9 mouse cellular contexts compared by ENCODE assay signal in the genomic region with DNA sequence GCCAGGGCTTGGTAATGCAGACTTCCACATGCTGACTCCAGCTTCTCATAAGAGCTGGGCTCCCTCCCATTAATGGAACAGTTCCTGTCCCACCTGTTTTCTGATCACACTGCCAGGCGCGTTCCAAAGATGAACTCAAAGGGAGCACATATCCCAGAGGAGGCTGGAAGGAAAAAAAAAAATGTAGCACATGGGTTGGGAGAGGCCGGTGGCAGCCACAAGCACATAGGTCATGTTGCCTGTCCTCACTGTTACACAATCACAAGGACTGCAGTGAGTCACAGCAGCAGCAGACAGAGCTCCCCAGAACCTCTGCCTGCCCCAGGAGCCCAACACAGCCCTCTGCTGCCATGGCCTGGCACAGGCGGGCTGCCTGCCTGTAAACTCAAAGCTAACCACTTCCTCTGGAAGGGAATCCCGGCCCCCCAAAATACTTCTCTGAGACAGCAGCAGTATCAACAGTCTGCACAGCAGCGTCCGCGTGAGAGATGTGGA.
DNase-seq lines count a peak whose midpoint lies in the region; ATAC-seq lines count a peak whose summit lies in the region.
"Had no signal": no experiment of that assay in that cellular context is flagged by ENCODE, and none has a peak within 500 bp of the region (broad histone marks: within the 10 kb centered on the region; RNA-seq: fewer than 3 reads in every experiment).

No protein-coding gene starts in this region.

- no peak overlapping the region for H3K9ac ChIP-seq in embryonic facial prominence, embryonic 15.5 days
- no peak overlapping the region for H3K9ac ChIP-seq in midbrain, embryonic 15.5 days
- H3K9ac ChIP-seq in kidney, embryonic 14.5 days (ENCODE audit: low read depth, low read length): no peak overlapping the region
- H3K9ac ChIP-seq: neural tube, embryonic 13.5 days had no signal

- no peaks in the 10 kb centered on the region for H3K27me3 ChIP-seq in embryonic facial prominence, embryonic 15.5 days
- no peaks in the 10 kb centered on the region for H3K27me3 ChIP-seq in midbrain, embryonic 15.5 days (replicated peaks)
- no peaks in the 10 kb centered on the region for H3K27me3 ChIP-seq in kidney, embryonic 14.5 days (ENCODE audit: control insufficient read depth, insufficient read depth, low read length)
- H3K27me3 ChIP-seq: neural tube, embryonic 13.5 days had no signal

- H3K36me3 ChIP-seq in embryonic facial prominence, embryonic 15.5 days: no peaks in the 10 kb centered on the region
- no peaks in the 10 kb centered on the region for H3K36me3 ChIP-seq in macrophage (ENCODE audit: inconsistent target)
- H3K36me3 ChIP-seq in midbrain, embryonic 15.5 days (replicated peaks): no peaks in the 10 kb centered on the region
- H3K36me3 ChIP-seq in kidney, embryonic 14.5 days (ENCODE audit: control insufficient read depth, insufficient read depth, low read length): no peaks in the 10 kb centered on the region
- H3K36me3 ChIP-seq: neural tube, embryonic 13.5 days had no signal

- H3K9me3 ChIP-seq in embryonic facial prominence, embryonic 15.5 days (replicated peaks): no peaks in the 10 kb centered on the region
- H3K9me3 ChIP-seq in midbrain, embryonic 15.5 days: no peaks in the 10 kb centered on the region
- H3K9me3 ChIP-seq in kidney, embryonic 14.5 days (ENCODE audit: control insufficient read depth, low read length): no peaks in the 10 kb centered on the region

- H3K79me2 ChIP-seq in macrophage (ENCODE audit: inconsistent target): no peaks in the 10 kb centered on the region

- DNase-seq in kidney, postnatal 10 days: peak; percentile 23
- DNase-seq in kidney, adult 9 months: no peak
- DNase-seq in heart, postnatal 4 days: peak; percentile 44
- peak; percentile 69 to 82 for DNase-seq in thymus, postnatal 36 days

- H3K27ac ChIP-seq in embryonic facial prominence, embryonic 15.5 days (replicated peaks): peak overlapping the region; percentile 68
- H3K27ac ChIP-seq in macrophage: peak overlapping the region; percentile 82
- no peak overlapping the region for H3K27ac ChIP-seq in midbrain, embryonic 15.5 days
- H3K27ac ChIP-seq in kidney, embryonic 14.5 days (ENCODE audit: low read depth, low read length): no peak overlapping the region
- H3K27ac ChIP-seq: neural tube, embryonic 13.5 days had no signal

- no peak overlapping the region for H3K4me2 ChIP-seq in embryonic facial prominence, embryonic 15.5 days (replicated peaks)
- no peak overlapping the region for H3K4me2 ChIP-seq in midbrain, embryonic 15.5 days
- no peak overlapping the region for H3K4me2 ChIP-seq in kidney, embryonic 14.5 days (replicated peaks; ENCODE audit: low read depth, low read length)
- H3K4me2 ChIP-seq: neural tube, embryonic 13.5 days had no signal

- no peak overlapping the region for H3K4me3 ChIP-seq in embryonic facial prominence, embryonic 15.5 days (replicated peaks)
- no peak overlapping the region for H3K4me3 ChIP-seq in macrophage (ENCODE audit: inconsistent target)
- no peak overlapping the region for H3K4me3 ChIP-seq in midbrain, embryonic 15.5 days
- H3K4me3 ChIP-seq in kidney, embryonic 14.5 days (ENCODE audit: low read length): no peak overlapping the region
- H3K4me3 ChIP-seq: neural tube, embryonic 13.5 days had no signal

- WGBS in embryonic facial prominence, embryonic 15.5 days: 57% methylated on average over 8 of the region's 8 CpGs
- 15% methylated on average over 8 of the region's 8 CpGs for WGBS in macrophage (ENCODE audit: missing documents)
- WGBS in midbrain, embryonic 15.5 days: 86% methylated on average over 8 of the region's 8 CpGs
- 76% methylated on average over 8 of the region's 8 CpGs for WGBS in kidney, embryonic 14.5 days

- H3K4me1 ChIP-seq in embryonic facial prominence, embryonic 15.5 days: 0 out of 2 replicates have a peak, but pooled peaks cover 16% of the 10 kb centered on the region
- no peaks in the 10 kb centered on the region for H3K4me1 ChIP-seq in midbrain, embryonic 15.5 days
- peaks cover 3% of the 10 kb centered on the region; the same call in 1 of the 2 replicates for H3K4me1 ChIP-seq in kidney, embryonic 14.5 days (ENCODE audit: control insufficient read depth, insufficient read depth, low read length)
- H3K4me1 ChIP-seq: neural tube, embryonic 13.5 days had no signal

- no peak for ATAC-seq in embryonic facial prominence, embryonic 15.5 days (ENCODE audit: insufficient number of reproducible peaks, low FRiP score, low TSS enrichment, low read depth)
- ATAC-seq in midbrain, embryonic 15.5 days (replicated peaks): no peak
- ATAC-seq in kidney, embryonic 14.5 days (ENCODE audit: low FRiP score, low TSS enrichment): no peak

Comparison
In these comparisons a context has a peak if more than half of its experiments do, and no peak if none do; other contexts are left out.
1. H3K27ac ChIP-seq: peak in embryonic facial prominence, embryonic 15.5 days (single experiment) and macrophage (single experiment); none in midbrain, embryonic 15.5 days (single experiment) and kidney, embryonic 14.5 days (single experiment).